Mouse (Mus musculus): ENCODE results near the gene Bank1. TPM values are rescaled to one million over a fixed set of nuclear protein-coding genes. Genes with fewer than 3 reads are reported as not detected.

The Bank1 gene
- total RNA-seq, 1 experiment: 0.18 TPM

GRCm38 (mm10) chr3:136251578-136251977, 74.3 kb downstream of the Bank1 start:
- no peak for TF ChIP-seq HCFC1 (IDR thresholded peaks at IDR 0.05; ENCODE audit: borderline replicate concordance, insufficient read depth, low read length)
- no peak for DNase-seq (ENCODE audit: low read depth, low spot score)
- Histone ChIP-seq H3K27ac (ENCODE audit: insufficient read depth, low read depth, low read length, poor library complexity, severe bottlenecking) (no peak overlapping the region), H3K9me3 (ENCODE audit: control insufficient read depth, insufficient read depth, low read depth, low read length) (no peaks in the 10 kb centered on the region), H3K36me3 (ENCODE audit: control insufficient read depth, insufficient read depth, low read length, poor library complexity, severe bottlenecking) (no peaks in the 10 kb centered on the region), H3K9ac (ENCODE audit: insufficient read depth, low read depth, low read length, poor library complexity, severe bottlenecking) (no peak overlapping the region), H3K4me3 (ENCODE audit: insufficient read depth in 1 of 2, low read depth in 1 of 2, low read length in 2 of 2, poor library complexity in 1 of 2, severe bottlenecking in 1 of 2) (no peak overlapping the region), H3K4me1 (ENCODE audit: control insufficient read depth in 2 of 2, insufficient read depth in 2 of 2, low read length in 2 of 2, poor library complexity in 1 of 2) (no peaks in the 10 kb centered on the region)
- in situ Hi-C loops (cut with MboI; ENCODE audit: low sequenced_read_pairs in 2 of 2, unreplicated experiment in 2 of 2): no loop called here

DNA sequence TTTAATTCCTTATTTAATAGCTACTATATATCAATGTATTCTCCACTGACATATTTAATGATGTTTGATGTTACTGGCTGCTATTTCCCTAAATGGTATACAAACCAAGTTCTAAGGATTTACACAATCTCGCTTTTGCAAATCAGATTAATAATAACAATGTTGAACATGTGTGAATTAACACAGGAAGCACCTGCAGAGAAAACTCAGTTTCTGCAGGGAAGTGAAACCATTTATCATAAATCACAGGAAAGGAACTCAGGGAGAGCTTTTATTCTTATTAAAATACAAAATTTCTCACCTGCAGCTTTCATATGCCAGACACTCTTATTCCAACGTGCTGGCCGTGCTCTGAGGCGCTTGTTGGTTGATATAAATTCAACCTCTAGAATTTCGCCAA, 78.5 kb downstream of the Bank1 start:
- no peaks in the 10 kb centered on the region for H3K9me3 ChIP-seq (ENCODE audit: control insufficient read depth, insufficient read depth, low read depth, low read length)
- no peak for DNase-seq (ENCODE audit: low read depth, low spot score)
- no peak overlapping the region for H3K27ac ChIP-seq (ENCODE audit: insufficient read depth, low read depth, low read length, poor library complexity, severe bottlenecking)
- H3K4me3 ChIP-seq (ENCODE audit: insufficient read depth in 1 of 2, low read depth in 1 of 2, low read length in 2 of 2, poor library complexity in 1 of 2, severe bottlenecking in 1 of 2): no peak overlapping the region
- H3K36me3 ChIP-seq (ENCODE audit: control insufficient read depth, insufficient read depth, low read length, poor library complexity, severe bottlenecking): no peaks in the 10 kb centered on the region
- in situ Hi-C loops (cut with MboI; ENCODE audit: low sequenced_read_pairs in 2 of 2, unreplicated experiment in 2 of 2): no loop called here
- H3K9ac ChIP-seq (ENCODE audit: insufficient read depth, low read depth, low read length, poor library complexity, severe bottlenecking): no peak overlapping the region
- TF ChIP-seq ZC3H11A (IDR thresholded peaks at IDR 0.05; ENCODE audit: borderline replicate concordance, low read depth, low read length) (no peak), MAFK (IDR thresholded peaks at IDR 0.05; ENCODE audit: insufficient read depth, low read depth, low read length) (no peak), CHD2 (IDR thresholded peaks at IDR 0.05; ENCODE audit: low read depth, low read length) (no peak), HCFC1 (IDR thresholded peaks at IDR 0.05; ENCODE audit: borderline replicate concordance, insufficient read depth, low read length) (no peak), ZNF384 (IDR thresholded peaks at IDR 0.05; ENCODE audit: low read depth, low read length) (no peak)
- H3K4me1 ChIP-seq (ENCODE audit: control insufficient read depth in 2 of 2, insufficient read depth in 2 of 2, low read length in 2 of 2, poor library complexity in 1 of 2): no peaks in the 10 kb centered on the region

DNA sequence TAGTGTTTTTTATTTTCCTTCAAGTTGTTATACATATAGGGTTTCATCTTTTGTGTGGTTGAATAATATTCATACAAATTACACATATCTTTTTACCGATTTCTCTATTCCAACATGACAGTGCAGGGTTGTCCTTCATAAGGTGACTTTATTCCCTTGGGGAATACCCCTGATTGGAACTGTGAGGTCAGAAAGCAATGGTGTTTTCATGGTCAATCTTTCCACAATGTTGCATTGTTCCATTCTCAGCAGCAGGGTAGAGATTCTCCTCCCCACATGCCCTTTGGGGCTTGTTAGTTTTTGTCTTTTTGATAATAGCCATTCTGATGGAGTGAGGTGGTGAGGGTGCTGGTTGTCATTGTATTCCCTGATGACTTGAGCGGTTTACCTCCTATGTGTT, 80.9 kb downstream of the Bank1 start:
- Histone ChIP-seq H3K4me1 (ENCODE audit: control insufficient read depth in 2 of 2, insufficient read depth in 2 of 2, low read length in 2 of 2, poor library complexity in 1 of 2) (no peaks in the 10 kb centered on the region), H3K27ac (ENCODE audit: insufficient read depth, low read depth, low read length, poor library complexity, severe bottlenecking) (no peak overlapping the region), H3K36me3 (ENCODE audit: control insufficient read depth, insufficient read depth, low read length, poor library complexity, severe bottlenecking) (no peaks in the 10 kb centered on the region), H3K9ac (ENCODE audit: insufficient read depth, low read depth, low read length, poor library complexity, severe bottlenecking) (no peak overlapping the region), H3K9me3 (ENCODE audit: control insufficient read depth, insufficient read depth, low read depth, low read length) (no peaks in the 10 kb centered on the region), H3K4me3 (ENCODE audit: insufficient read depth in 1 of 2, low read depth in 1 of 2, low read length in 2 of 2, poor library complexity in 1 of 2, severe bottlenecking in 1 of 2) (no peak overlapping the region)
- in situ Hi-C loops (cut with MboI; ENCODE audit: low sequenced_read_pairs in 2 of 2, unreplicated experiment in 2 of 2): no loop called here
- DNase-seq (ENCODE audit: low read depth, low spot score): no peak
- TF ChIP-seq MAFK (IDR thresholded peaks at IDR 0.05; ENCODE audit: insufficient read depth, low read depth, low read length): no peak
- no peak for TF ChIP-seq ZC3H11A (IDR thresholded peaks at IDR 0.05; ENCODE audit: borderline replicate concordance, low read depth, low read length)
- no peak for TF ChIP-seq ZNF384 (IDR thresholded peaks at IDR 0.05; ENCODE audit: low read depth, low read length)
- no peak for TF ChIP-seq HCFC1 (IDR thresholded peaks at IDR 0.05; ENCODE audit: borderline replicate concordance, insufficient read depth, low read length)
- no peak for TF ChIP-seq CHD2 (IDR thresholded peaks at IDR 0.05; ENCODE audit: low read depth, low read length)

GRCm38 (mm10) chr3:136238790-136239189, 87.1 kb downstream of the Bank1 start:
- no peak for DNase-seq (ENCODE audit: low read depth, low spot score)
- TF ChIP-seq MAFK (IDR thresholded peaks at IDR 0.05; ENCODE audit: insufficient read depth, low read depth, low read length): no peak
- H3K9me3 ChIP-seq (ENCODE audit: control insufficient read depth, insufficient read depth, low read depth, low read length): no peaks in the 10 kb centered on the region
- H3K4me1 ChIP-seq (ENCODE audit: control insufficient read depth in 2 of 2, insufficient read depth in 2 of 2, low read length in 2 of 2, poor library complexity in 1 of 2): no peaks in the 10 kb centered on the region
- no peak overlapping the region for H3K27ac ChIP-seq (ENCODE audit: insufficient read depth, low read depth, low read length, poor library complexity, severe bottlenecking)
- no peak overlapping the region for H3K4me3 ChIP-seq (ENCODE audit: insufficient read depth in 1 of 2, low read depth in 1 of 2, low read length in 2 of 2, poor library complexity in 1 of 2, severe bottlenecking in 1 of 2)
- in situ Hi-C loops (cut with MboI; ENCODE audit: low sequenced_read_pairs in 2 of 2, unreplicated experiment in 2 of 2): no loop called here
- H3K9ac ChIP-seq (ENCODE audit: insufficient read depth, low read depth, low read length, poor library complexity, severe bottlenecking): no peak overlapping the region
- H3K36me3 ChIP-seq (ENCODE audit: control insufficient read depth, insufficient read depth, low read length, poor library complexity, severe bottlenecking): no peaks in the 10 kb centered on the region

GRCm38 (mm10) chr3:136233507-136233906, 92.4 kb downstream of the Bank1 start:
- H3K4me3 ChIP-seq (ENCODE audit: insufficient read depth in 1 of 2, low read depth in 1 of 2, low read length in 2 of 2, poor library complexity in 1 of 2, severe bottlenecking in 1 of 2): no peak overlapping the region
- no peaks in the 10 kb centered on the region for H3K9me3 ChIP-seq (ENCODE audit: control insufficient read depth, insufficient read depth, low read depth, low read length)
- in situ Hi-C loops (cut with MboI; ENCODE audit: low sequenced_read_pairs in 2 of 2, unreplicated experiment in 2 of 2): no loop called here
- H3K27ac ChIP-seq (ENCODE audit: insufficient read depth, low read depth, low read length, poor library complexity, severe bottlenecking): no peak overlapping the region
- no peak for DNase-seq (ENCODE audit: low read depth, low spot score)
- no peak overlapping the region for H3K9ac ChIP-seq (ENCODE audit: insufficient read depth, low read depth, low read length, poor library complexity, severe bottlenecking)
- no peak for TF ChIP-seq MAFK (IDR thresholded peaks at IDR 0.05; ENCODE audit: insufficient read depth, low read depth, low read length)
- no peak for TF ChIP-seq CHD2 (IDR thresholded peaks at IDR 0.05; ENCODE audit: low read depth, low read length)
- no peak for TF ChIP-seq HCFC1 (IDR thresholded peaks at IDR 0.05; ENCODE audit: borderline replicate concordance, insufficient read depth, low read length)
- no peak for TF ChIP-seq ZC3H11A (IDR thresholded peaks at IDR 0.05; ENCODE audit: borderline replicate concordance, low read depth, low read length)
- no peak for TF ChIP-seq ZNF384 (IDR thresholded peaks at IDR 0.05; ENCODE audit: low read depth, low read length)
- H3K36me3 ChIP-seq (ENCODE audit: control insufficient read depth, insufficient read depth, low read length, poor library complexity, severe bottlenecking): no peaks in the 10 kb centered on the region
- H3K4me1 ChIP-seq (ENCODE audit: control insufficient read depth in 2 of 2, insufficient read depth in 2 of 2, low read length in 2 of 2, poor library complexity in 1 of 2): no peaks in the 10 kb centered on the region
